Mouse (Mus musculus) embryonic facial prominence, embryonic 12.5 days (tissue): ENCODE data around the gene Gm19410. TPM values are rescaled to one million over a fixed set of nuclear protein-coding genes. Genes with fewer than 3 reads are reported as not detected.

Experiments used
- ATAC-seq: fragments of 200-750 bp; cut with Nextera tagmentation; 2 replicates; pipeline ENCODE4 v1.8.0; 2017; ENCODE audit not compliant: insufficient number of reproducible peaks, insufficient read depth, low FRiP score, low TSS enrichment
- H3K27ac ChIP-seq: fragments of 300-500 bp; sonication (generic); 2 replicates; pipeline ENCODE4 v1.5.1; 2016; ENCODE audit warnings: mild to moderate bottlenecking
- H3K27me3 ChIP-seq: fragments of 300-500 bp; sonication (generic); 2 replicates; pipeline ENCODE4 v1.6.1; 2016; ENCODE audit warnings: mild to moderate bottlenecking, moderate library complexity
- H3K36me3 ChIP-seq: fragments of 300-500 bp; sonication (generic); 2 replicates; pipeline ENCODE4 v1.6.1; 2016; ENCODE audit warnings: mild to moderate bottlenecking
- H3K4me1 ChIP-seq: fragments of 300-500 bp; sonication (generic); 2 replicates; pipeline ENCODE4 v1.6.1; 2016
- H3K4me2 ChIP-seq: fragments of 300-500 bp; sonication (generic); replicated peaks from 2 replicates; pipeline ENCODE4 v1.6.1; 2016; ENCODE audit warnings: mild to moderate bottlenecking, moderate library complexity
- H3K4me3 ChIP-seq: fragments of 300-500 bp; sonication (generic); 2 replicates; pipeline ENCODE4 v1.5.1; 2016; ENCODE audit warnings: mild to moderate bottlenecking
- H3K9ac ChIP-seq: fragments of 300-500 bp; sonication (generic); 2 replicates; pipeline ENCODE4 v1.6.1; 2016; ENCODE audit warnings: mild to moderate bottlenecking, moderate library complexity
- H3K9me3 ChIP-seq: fragments of 300-500 bp; sonication (generic); 2 replicates; pipeline ENCODE4 v1.6.1; 2016; ENCODE audit warnings: mild to moderate bottlenecking, moderate library complexity
- WGBS: fragments of 180-500 bp; shearing (Covaris S2); methylation state at CpG from one replicate; pipeline ENCODE4 v1.1.7; 2016; 5-methylcytosine and 5-hydroxymethylcytosine counted together
- microRNA-seq: library from miRNA; unstranded; fragments of <30 nt; microRNA quantifications from one replicate; pipeline ENCODE4, GENCODE M21; 2017
- polyA plus RNA-seq: library from polyadenylated mRNA; unstranded; fragments of >200 nt; fragmentation: Nextera tagmentation; extraction: Ambion mirVana; gene quantifications from 2 replicates; pipeline ENCODE4 v1.2.1, GENCODE M21; 2016

Gm19410 gene
- 0.04 TPM in 2 replicates for polyA plus RNA-seq

GRCm38 (mm10) chr8:35765499-35766193, at the start of gene Gm19410:
Gene Gm19410, plus strand, starts transcription at chr8:35765790.
- no peaks in the 10 kb centered on the region for H3K36me3 ChIP-seq
- peaks cover 11% of the 10 kb centered on the region for H3K4me1 ChIP-seq
- no peaks in the 10 kb centered on the region for H3K9me3 ChIP-seq
- peaks cover 36% of the 10 kb centered on the region for H3K27me3 ChIP-seq
- no peak for ATAC-seq
- no peak within 1 kb of the TSS for H3K27ac ChIP-seq
- H3K4me2 ChIP-seq: peak within 1 kb of the TSS; percentile 73
- 1% methylated on average over 35 of the region's 35 CpGs for WGBS
- H3K4me3 ChIP-seq: peak within 1 kb of the TSS; percentile 41
- H3K9ac ChIP-seq: peak within 1 kb of the TSS; percentile 22

- Histone ChIP-seq H3K36me3 (no peaks in the 10 kb centered on the region), H3K27me3 (no peaks in the 10 kb centered on the region), H3K27ac (no peak overlapping the region), H3K4me1 (no peaks in the 10 kb centered on the region), H3K9ac (no peak overlapping the region), H3K4me2 (no peak overlapping the region), H3K4me3 (no peak overlapping the region), H3K9me3 (no peaks in the 10 kb centered on the region)
- 59% methylated on average over 3 of the region's 3 CpGs for WGBS
- ATAC-seq: no peak
Measured at GRCm38 (mm10) chr8:35730776-35731175, 34.8 kb upstream of the Gm19410 start.

DNA sequence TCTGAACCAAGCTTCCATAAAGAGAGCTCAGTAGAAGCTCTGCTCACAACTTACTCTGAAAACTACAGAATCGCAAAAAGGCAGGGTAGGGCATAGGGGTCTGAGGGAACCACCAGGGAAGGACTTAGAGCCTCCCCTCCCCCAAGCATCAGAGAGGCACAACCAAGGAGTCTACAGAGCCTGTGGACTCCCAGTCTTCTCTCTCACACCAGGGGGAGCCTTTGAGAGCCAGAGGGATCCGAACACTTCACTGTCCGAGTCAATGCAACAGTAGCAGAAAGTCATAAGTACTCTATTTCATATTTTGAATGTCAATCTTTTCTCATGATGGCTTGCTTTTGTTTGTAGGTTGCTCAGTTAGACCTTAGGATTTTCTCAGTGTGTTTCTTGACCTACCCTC, 30.2 kb upstream of the Gm19410 start:
- H3K27me3 ChIP-seq: no peaks in the 10 kb centered on the region
- H3K9ac ChIP-seq: no peak overlapping the region
- 79% methylated on average over 3 of the region's 3 CpGs for WGBS
- no peak for ATAC-seq
- H3K4me2 ChIP-seq: no peak overlapping the region
- peaks cover 6% of the 10 kb centered on the region; the same call in 1 of the 2 replicates for H3K9me3 ChIP-seq
- no peaks in the 10 kb centered on the region for H3K36me3 ChIP-seq
- H3K4me1 ChIP-seq: no peaks in the 10 kb centered on the region
- no peak overlapping the region for H3K4me3 ChIP-seq
- no peak overlapping the region for H3K27ac ChIP-seq

DNA sequence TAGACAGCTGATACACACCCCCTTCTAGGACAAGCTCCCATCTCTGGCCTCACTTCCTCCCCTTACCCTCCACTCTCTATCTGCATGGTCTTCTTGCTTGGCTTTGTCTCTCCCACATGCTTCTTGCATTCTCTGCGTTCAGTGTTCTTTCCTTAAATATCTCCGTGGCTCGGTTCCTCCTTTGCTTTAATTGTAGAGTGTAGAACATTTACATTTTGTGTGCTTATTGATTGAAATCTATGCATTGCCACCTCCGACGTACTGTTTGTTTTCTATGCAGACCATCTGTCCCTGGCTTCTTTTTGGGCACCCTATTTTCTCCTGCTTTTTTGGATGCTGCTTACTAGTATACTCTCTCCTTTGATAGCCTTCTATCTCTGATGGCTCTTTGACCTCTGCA, 9.4 kb upstream of the Gm19410 start:
- H3K9ac ChIP-seq: no peak overlapping the region
- H3K36me3 ChIP-seq: no peaks in the 10 kb centered on the region
- ATAC-seq: no peak
- no peak overlapping the region for H3K4me2 ChIP-seq
- no peaks in the 10 kb centered on the region for H3K27me3 ChIP-seq
- no peaks in the 10 kb centered on the region for H3K4me1 ChIP-seq
- H3K27ac ChIP-seq: no peak overlapping the region
- no peak overlapping the region for H3K4me3 ChIP-seq
- 90% methylated on average over 5 of the region's 5 CpGs for WGBS
- no peaks in the 10 kb centered on the region for H3K9me3 ChIP-seq

DNA sequence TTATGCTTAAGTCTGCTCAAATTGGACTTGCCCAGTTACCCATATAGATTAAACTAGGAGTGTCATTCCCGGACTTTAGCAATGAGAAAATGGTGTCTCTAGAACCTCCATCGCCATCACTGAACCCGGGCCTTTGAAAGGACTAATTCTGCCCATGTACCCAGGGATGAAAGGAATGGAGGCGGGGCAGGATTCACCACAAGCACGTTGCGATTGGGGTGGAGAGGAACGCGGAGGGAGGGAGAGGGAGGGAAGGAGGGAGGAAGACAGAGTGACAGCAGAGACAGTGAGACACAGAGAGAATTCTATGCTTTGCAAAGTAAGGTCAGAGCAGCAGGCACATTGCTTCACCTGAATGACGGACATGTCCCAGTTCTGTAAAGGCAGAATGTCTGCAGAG, 570 bp upstream of the Gm19410 start:
- peak overlapping the region; percentile 41 for H3K4me3 ChIP-seq
- WGBS: 4% methylated on average over 9 of the region's 9 CpGs
- H3K36me3 ChIP-seq: no peaks in the 10 kb centered on the region
- H3K9ac ChIP-seq: peak overlapping the region; percentile 22; the same call in 1 of the 2 replicates
- H3K27ac ChIP-seq: no peak overlapping the region
- H3K4me1 ChIP-seq: peaks cover 11% of the 10 kb centered on the region
- H3K9me3 ChIP-seq: no peaks in the 10 kb centered on the region
- no peak for ATAC-seq
- H3K27me3 ChIP-seq: peaks cover 36% of the 10 kb centered on the region
- peak overlapping the region; percentile 73 for H3K4me2 ChIP-seq

DNA sequence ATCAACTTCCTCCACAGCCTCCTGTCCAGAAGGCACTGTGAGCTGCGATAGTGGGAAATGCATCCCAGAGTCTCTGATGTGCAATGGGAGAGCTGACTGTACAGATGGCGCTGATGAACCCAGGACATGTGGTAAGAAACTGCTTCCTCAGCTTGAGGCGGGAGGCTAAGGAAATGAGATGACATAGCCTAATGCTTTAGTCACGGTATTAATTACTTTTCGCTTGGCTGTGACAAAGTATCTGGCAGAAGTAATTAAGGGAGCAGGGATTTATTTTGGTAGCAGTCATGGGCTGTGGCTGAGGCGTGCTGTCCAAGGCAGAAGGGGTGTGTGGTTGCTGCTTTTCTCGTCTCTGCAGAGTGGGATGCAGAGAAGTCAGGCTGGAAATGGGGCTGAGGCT, 7.9 kb downstream of the Gm19410 start:
- Histone ChIP-seq H3K4me1 (no peaks in the 10 kb centered on the region), H3K36me3 (no peaks in the 10 kb centered on the region), H3K27ac (no peak overlapping the region), H3K9me3 (no peaks in the 10 kb centered on the region), H3K4me3 (no peak overlapping the region), H3K9ac (no peak overlapping the region), H3K27me3 (no peaks in the 10 kb centered on the region), H3K4me2 (no peak overlapping the region)
- no peak for ATAC-seq
- WGBS: 30% methylated on average over 7 of the region's 7 CpGs

Small RNAs within 50 kb of the gene (microRNA-seq; reads per million reads assigned to microRNA genes)
- gene Gm44474: not detected
